Mouse (Mus musculus) lung, adult 2 months (tissue): Measurements from ENCODE around the gene D330045A20Rik. TPM values are rescaled to one million over a fixed set of nuclear protein-coding genes. Genes with fewer than 3 reads are reported as not detected.

ENCODE experiments used
- DNase-seq: peaks from one replicate; pipeline ENCODE4 v3.0.0; 2022
- H3K4me1 ChIP-seq: fragments of 200-500 bp; 2 replicates; pipeline ENCODE4 v1.6.1; 2011; ENCODE audit warnings: low read length; ENCODE audit not compliant: control insufficient read depth, insufficient read depth
- H3K4me3 ChIP-seq: fragments of 200-500 bp; replicated peaks from 2 replicates; pipeline ENCODE3; 2011; ENCODE audit warnings: low read depth, mild to moderate bottlenecking, control low read depth, low read length; ENCODE audit errors: extremely low read depth
- CTCF ChIP-seq: fragments of 200-500 bp; IDR thresholded peaks from 2 replicates; pipeline ENCODE4 v1.5.1; 2011; ENCODE audit warnings: mild to moderate bottlenecking, low read length, control low read depth; ENCODE audit not compliant: insufficient read depth
- POLR2A ChIP-seq: fragments of 200-500 bp; IDR thresholded peaks from 2 replicates; pipeline ENCODE4 v1.6.1; 2011; ENCODE audit warnings: low read depth, mild to moderate bottlenecking, control low read depth, low read length, borderline replicate concordance; ENCODE audit errors: extremely low read depth
- WGBS: fragments of 180-500 bp; shearing (Covaris S2); methylation state at CpG from one replicate; pipeline ENCODE4 v1.1.7; 2018; 5-methylcytosine and 5-hydroxymethylcytosine counted together
- polyA plus RNA-seq: library from polyadenylated mRNA; depleted of rRNA; stranded (reverse); fragments of >200 nt; gene quantifications from 2 replicates; pipeline ENCODE4 v1.2.3, GENCODE M21; 2012

D330045A20Rik gene
- polyA plus RNA-seq, 1 experiment: 0.11 TPM

DNA sequence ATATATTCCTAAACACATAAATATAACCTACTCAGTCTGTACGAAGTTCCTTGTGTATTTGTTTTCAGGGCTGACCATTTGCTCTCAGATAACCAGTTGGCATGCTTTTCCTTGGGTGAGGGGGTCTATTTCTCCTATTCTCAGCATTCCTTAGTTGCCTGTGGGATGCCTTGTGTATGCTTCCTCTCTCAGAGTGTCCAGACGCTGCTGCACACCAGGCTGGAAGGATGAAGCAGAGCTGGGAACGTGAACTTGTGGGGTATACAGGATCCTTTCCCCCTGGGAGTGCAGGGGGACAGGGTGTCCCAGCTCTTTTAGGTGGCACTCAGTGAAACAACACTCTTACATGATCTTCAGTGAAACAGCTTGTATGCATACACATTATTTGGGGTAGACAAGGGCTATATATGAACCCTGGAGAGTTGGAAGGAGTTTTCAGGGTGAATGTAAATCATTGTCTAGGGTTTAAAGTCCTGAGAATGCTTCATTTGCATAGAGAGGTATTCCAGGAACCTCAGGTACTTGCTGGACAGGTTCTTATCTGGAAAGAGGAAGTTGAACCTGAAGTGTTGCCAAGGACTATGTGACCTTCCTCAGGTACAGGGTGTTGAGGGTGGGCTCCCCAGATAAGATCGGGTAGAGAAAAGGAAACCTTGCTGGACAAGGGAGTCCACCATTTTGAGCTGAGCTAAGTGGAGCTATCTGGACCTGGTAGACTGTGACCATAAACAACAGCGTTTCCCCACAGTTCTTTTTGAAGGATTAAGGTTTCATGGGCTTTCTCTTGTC lies 44.3 kb downstream of the D330045A20Rik start:
- no peaks in the 10 kb centered on the region for H3K4me1 ChIP-seq
- 54% methylated on average over 5 of the region's 5 CpGs for WGBS
- TF ChIP-seq CTCF (no peak), POLR2A (no peak)
- DNase-seq: no peak
- H3K4me3 ChIP-seq: no peak overlapping the region

DNA sequence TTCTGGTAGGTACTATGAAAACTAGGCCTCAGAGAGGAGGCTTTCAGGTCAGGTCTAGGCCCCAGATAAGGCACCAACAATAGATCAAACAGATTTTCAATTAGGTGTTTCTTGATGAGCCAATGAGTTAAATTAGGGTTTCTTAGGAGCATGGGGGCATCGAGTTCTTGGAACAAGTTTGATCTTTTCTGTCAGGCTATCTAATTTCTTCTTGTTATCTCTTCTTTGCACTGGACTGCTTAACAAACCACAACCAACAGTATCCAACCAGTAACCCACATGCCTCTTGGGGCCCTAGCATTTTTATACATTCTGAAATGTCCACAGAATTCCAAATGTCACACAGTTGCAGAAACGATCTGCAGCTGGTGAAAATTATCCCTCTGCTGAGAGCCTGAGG lies 45.6 kb downstream of the D330045A20Rik start:
- no peak for DNase-seq
- Histone ChIP-seq H3K4me3 (no peak overlapping the region), H3K4me1 (no peaks in the 10 kb centered on the region)
- WGBS: 75% methylated on average over 2 of the region's 2 CpGs
- TF ChIP-seq CTCF (no peak), POLR2A (no peak)

DNA sequence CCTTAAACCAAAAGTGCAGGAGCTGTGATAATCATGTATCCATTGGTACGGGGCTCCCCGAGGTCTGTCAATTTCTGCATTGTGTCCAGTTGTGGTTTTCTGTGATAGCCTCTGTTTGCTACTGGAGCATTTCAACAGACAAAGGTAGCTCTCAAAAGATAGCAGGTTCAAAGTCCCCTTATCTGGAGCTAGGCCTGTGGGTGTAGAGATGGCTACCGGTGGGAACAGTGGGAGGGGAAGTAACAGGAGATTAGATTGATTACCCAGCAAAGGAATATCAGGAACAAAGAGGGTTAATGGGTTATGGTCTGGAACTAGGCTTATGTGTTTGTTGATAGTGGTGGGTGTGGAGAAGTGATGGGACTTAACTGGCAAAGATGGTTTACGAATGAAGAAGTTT lies 46.8 kb downstream of the D330045A20Rik start:
- Histone ChIP-seq H3K4me3 (no peak overlapping the region), H3K4me1 (no peaks in the 10 kb centered on the region)
- 89% methylated on average over 4 of the region's 4 CpGs for WGBS
- no peak for TF ChIP-seq POLR2A
- TF ChIP-seq CTCF: no peak
- no peak for DNase-seq

DNA sequence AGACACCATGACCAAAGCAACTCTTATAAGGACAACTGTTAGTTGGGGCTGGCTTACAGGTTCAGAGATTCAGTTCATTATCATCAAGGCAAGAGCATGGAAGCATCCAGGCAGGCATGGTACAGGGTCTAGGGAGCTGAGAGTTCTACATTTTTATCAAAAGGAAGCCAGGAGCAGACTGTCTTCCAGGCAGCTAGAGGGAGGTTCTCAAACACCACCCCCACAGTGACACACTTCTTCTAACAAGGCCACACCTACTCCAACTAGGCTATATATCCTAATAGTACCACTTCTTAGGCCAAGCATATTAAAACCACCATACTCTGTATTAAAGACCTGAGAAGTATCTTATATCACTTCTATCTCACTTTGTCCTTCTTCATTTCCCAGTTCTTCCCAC lies 49.5 kb downstream of the D330045A20Rik start:
- no peak overlapping the region for H3K4me3 ChIP-seq
- no peaks in the 10 kb centered on the region for H3K4me1 ChIP-seq
- DNase-seq: no peak
- no peak for TF ChIP-seq CTCF
- no peak for TF ChIP-seq POLR2A

DNA sequence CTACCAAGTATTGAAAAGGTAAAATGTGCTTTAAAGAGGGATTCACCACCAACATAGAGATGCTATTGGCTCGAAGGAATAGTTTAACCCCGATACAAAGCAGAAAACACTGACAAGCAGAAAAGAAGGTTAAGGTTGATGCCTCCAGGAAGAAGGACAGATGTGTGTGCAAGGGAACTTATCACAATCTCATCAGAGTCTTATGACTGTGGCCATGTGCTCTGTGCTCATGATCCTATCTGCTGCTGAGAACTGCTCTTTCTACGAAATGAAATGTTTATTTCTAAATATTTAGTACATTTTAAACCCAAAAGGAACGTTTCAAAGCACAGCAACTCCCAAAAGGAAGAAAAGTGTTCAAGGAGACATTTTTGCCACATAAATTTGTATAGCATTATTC lies 52.1 kb downstream of the D330045A20Rik start:
- no peaks in the 10 kb centered on the region for H3K4me1 ChIP-seq
- no peak for DNase-seq
- no peak overlapping the region for H3K4me3 ChIP-seq
- TF ChIP-seq CTCF (no peak), POLR2A (no peak)
- 70% methylated on average over 4 of the region's 4 CpGs for WGBS

DNA sequence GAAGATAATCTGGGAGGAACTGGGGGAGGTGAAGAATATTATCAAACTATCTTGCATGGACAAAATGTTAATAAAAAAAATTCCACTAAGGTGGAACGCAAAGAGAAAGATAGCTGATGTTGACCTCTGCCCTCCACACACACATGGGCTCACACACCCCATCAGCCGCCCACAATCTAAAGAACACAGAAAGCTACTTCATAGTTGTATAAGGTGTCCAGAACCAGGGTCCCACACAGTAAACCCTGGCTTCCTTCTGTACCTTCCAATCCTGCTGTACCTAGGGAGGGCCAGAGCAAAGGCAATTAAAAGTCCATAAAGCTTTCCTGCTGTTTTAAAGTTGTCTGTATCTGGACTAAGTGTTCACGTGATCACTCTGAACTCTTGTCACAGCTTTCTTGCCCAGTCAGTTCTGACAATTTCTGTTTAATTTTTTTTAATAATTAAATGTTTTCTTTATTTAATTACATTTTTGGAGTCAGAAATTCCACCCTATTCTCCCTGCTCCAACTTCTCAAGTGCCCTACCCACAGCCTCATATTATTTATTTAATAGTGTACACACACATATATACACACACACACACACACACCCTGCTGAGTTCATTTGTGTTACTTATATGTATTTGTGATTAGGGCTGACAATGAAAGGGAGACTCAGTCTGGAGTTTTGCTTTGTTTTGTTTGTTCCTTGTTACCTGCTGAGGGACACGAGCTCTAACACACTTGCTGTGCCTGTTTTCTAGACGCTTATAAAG lies 57.7 kb downstream of the D330045A20Rik start:
- 81% methylated on average over 5 of the region's 5 CpGs for WGBS
- TF ChIP-seq CTCF (no peak), POLR2A (no peak)
- Histone ChIP-seq H3K4me1 (no peaks in the 10 kb centered on the region), H3K4me3 (no peak overlapping the region)
- no peak for DNase-seq

DNA sequence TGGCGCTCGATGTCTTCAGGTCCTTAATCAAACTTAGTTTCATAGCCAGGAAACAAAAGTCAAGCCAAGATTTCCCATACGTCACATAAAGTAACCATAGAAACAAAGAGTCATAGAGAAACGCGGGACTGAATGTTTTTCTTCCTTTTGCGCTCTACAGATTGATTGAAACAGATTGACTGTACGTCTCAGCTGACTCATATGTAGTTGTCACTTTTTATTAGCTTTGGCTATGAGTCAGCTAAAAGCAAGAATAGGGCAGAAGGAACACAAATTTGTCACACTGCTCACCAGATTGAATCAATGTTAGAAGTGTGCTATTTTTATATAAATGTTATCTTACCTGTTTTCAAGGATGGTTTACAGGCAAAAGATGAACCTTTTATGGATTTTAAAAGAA lies 63.6 kb downstream of the D330045A20Rik start:
- H3K4me3 ChIP-seq: no peak overlapping the region
- 62% methylated on average over 7 of the region's 7 CpGs for WGBS
- DNase-seq: no peak
- no peaks in the 10 kb centered on the region for H3K4me1 ChIP-seq
- no peak for TF ChIP-seq CTCF
- no peak for TF ChIP-seq POLR2A

GRCm38 (mm10) chrX:139550456-139550855 lies 70.3 kb downstream of the D330045A20Rik start:
- no peaks in the 10 kb centered on the region for H3K4me1 ChIP-seq
- no peak for DNase-seq
- no peak for TF ChIP-seq CTCF
- no peak for TF ChIP-seq POLR2A
- WGBS: 69% methylated on average over 5 of the region's 5 CpGs
- H3K4me3 ChIP-seq: no peak overlapping the region

GRCm38 (mm10) chrX:139552090-139552489 lies 71.9 kb downstream of the D330045A20Rik start:
- 75% methylated on average over 2 of the region's 2 CpGs for WGBS
- H3K4me3 ChIP-seq: no peak overlapping the region
- no peak for TF ChIP-seq POLR2A
- no peak for TF ChIP-seq CTCF
- DNase-seq: no peak
- no peaks in the 10 kb centered on the region for H3K4me1 ChIP-seq

GRCm38 (mm10) chrX:139562255-139562924 lies 82.2 kb downstream of the D330045A20Rik start:
- Histone ChIP-seq H3K4me3 (no peak overlapping the region), H3K4me1 (no peaks in the 10 kb centered on the region)
- TF ChIP-seq POLR2A (no peak), CTCF (no peak)
- DNase-seq: no peak
- WGBS: 57% methylated on average over 5 of the region's 5 CpGs
